9 mouse cellular contexts compared by ENCODE assay signal in the genomic region with DNA sequence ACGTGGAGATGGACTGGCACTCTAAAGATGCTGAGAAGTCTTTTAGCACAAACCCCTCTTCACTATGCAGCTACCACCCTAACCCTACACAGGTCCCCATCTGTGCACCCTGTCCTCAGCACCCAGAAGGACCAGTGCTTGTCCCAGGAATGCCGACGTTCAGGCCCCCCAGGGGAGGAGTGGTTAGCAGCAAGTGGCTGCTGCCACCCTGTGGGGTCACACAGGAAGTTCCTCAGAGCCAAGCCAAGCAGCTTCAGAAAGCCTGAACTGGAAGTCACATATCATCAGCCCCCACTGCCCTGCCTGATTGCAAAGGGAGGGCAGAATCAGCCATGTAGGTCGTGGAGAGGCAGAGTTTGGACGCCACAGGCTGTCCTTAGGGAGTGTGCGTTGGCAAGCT. TPM values are rescaled to one million over a fixed set of nuclear protein-coding genes. Genes with fewer than 3 reads are reported as not detected.
DNase-seq lines count a peak whose midpoint lies in the region; ATAC-seq lines count a peak whose summit lies in the region.
"Had no signal": no experiment of that assay in that cellular context is flagged by ENCODE, and none has a peak within 500 bp of the region (broad histone marks: within the 10 kb centered on the region; RNA-seq: fewer than 3 reads in every experiment).

No protein-coding gene starts in this region.

- WGBS in heart, embryonic 13.5 days: 17% methylated on average over 6 of the region's 6 CpGs

- H3K9ac ChIP-seq in heart, embryonic 13.5 days: peak overlapping the region; percentile 50; the same call in 1 of the 2 replicates
- H3K9ac ChIP-seq: embryonic facial prominence, embryonic 15.5 days had no signal

- no peak overlapping the region for H3K27ac ChIP-seq in heart, embryonic 13.5 days (replicated peaks)
- H3K27ac ChIP-seq: embryonic facial prominence, embryonic 15.5 days had no signal

- H3K9me3 ChIP-seq in heart, embryonic 13.5 days: no peaks in the 10 kb centered on the region
- H3K9me3 ChIP-seq: embryonic facial prominence, embryonic 15.5 days had no signal

- no peak for ATAC-seq in heart, embryonic 13.5 days (ENCODE audit: extremely low read depth, insufficient number of reproducible peaks, low FRiP score, low TSS enrichment)
- ATAC-seq in inflammation-experienced regulatory T-cells, adult 6 months: no peak

- intact Hi-C loops in heart, postnatal 25 days (cut with DNase I): loop anchor here (1.0 to 5.0 kb wide), 3 partner anchors 43 to 238 kb away; a partner anchor contains a TSS
- intact Hi-C loops in heart, postnatal 10 days (cut with DNase I): loop anchor here (1.0 to 5.0 kb wide), 2 partner anchors 108 to 194 kb away; no protein-coding TSS in a partner anchor

- H3K27me3 ChIP-seq in heart, embryonic 13.5 days (replicated peaks): peaks cover 5% of the 10 kb centered on the region; the same call in 1 of the 2 replicates

- no peaks in the 10 kb centered on the region for H3K36me3 ChIP-seq in heart, embryonic 13.5 days
- H3K36me3 ChIP-seq: embryonic facial prominence, embryonic 15.5 days had no signal

- DNase-seq in heart, postnatal 25 days (ENCODE audit: low spot score): no peak
- DNase-seq in CD4-positive helper T cell, adult 2 months (ENCODE audit: low read depth, low spot score): peak; percentile 37
- peak; percentile 73 for DNase-seq in adrenal gland, postnatal 14 days
- DNase-seq in heart, postnatal 10 days: peak; percentile 64 to 68
- DNase-seq in lung, postnatal 4 days: peak; percentile 66
- peak; percentile 49 for DNase-seq in thymus, postnatal 25 days

- peaks cover 14% of the 10 kb centered on the region; the same call in 1 of the 2 replicates for H3K4me1 ChIP-seq in heart, embryonic 13.5 days

- H3K4me2 ChIP-seq in heart, embryonic 13.5 days: no peak overlapping the region
- H3K4me2 ChIP-seq: embryonic facial prominence, embryonic 15.5 days had no signal

- no peak overlapping the region for H3K4me3 ChIP-seq in heart, embryonic 13.5 days
- H3K4me3 ChIP-seq: embryonic facial prominence, embryonic 15.5 days had no signal

RNA-seq across cellular contexts. Expression of a gene that starts 45.4 kb away (rescaled TPM):
- 16.4 and 17.1 TPM in 2 replicates for polyA plus RNA-seq in heart, embryonic 13.5 days (2015; fragmentation: Nextera tagmentation; extraction: Ambion mirVana)
- 1 to 10 TPM; 1.5 to 2.0 TPM for total RNA-seq in heart, postnatal 25 days (2021)
- total RNA-seq in adrenal gland, postnatal 14 days (2021): 6.0 and 6.4 TPM in 2 replicates
- total RNA-seq in heart, postnatal 10 days (2021): 1 to 10 TPM; 5.6 to 7.5 TPM
- 10 to 100 TPM in 1 of 3 experiments, 1 to 10 TPM in 2; 6.5 to 10.1 (median 9.6) TPM for polyA plus RNA-seq in inflammation-experienced regulatory T-cells, adult 6 months (2017; shearing (Covaris generic))
